Mouse (Mus musculus): ENCODE data around the gene Mvd.

The Mvd gene

DNA sequence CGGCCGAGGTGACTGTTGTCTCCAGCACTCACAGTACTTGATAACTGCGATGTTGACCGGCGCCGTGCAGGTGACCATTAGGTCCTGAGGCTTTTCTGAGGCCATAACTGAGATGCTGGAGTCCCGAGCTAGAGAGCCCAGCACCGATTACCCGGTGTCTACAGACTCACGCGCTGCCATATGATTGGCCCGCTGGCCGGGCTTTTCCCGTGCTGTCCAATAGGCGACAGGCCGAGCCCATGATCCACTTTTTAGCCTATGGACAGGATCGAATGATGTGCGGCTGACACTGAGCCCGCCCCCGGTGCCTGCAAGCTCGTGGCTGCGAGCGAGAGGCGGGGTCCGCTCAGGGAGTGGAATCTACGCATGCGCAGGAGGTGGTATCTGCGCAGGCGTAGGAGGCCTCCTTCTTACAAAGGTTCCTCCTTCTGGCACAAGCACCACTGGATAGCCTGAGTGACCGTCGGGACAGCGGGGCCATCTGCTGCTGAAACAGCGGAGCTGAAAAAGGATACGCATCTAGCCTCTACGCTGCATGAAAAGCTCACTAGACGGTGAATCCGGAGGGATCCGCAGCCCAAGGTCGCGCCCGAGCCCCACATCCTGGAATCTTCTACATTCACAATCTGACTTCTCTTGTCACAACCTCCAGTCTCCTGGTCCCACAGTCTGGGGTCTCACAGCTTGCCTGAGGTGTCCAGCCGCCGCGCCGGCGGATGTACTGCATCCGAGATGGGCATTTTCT, at the start of gene Mvd:
Gene Mvd (minus strand): TSS at position 161 of the 745 bp plus-strand sequence.
- DNase-seq (ENCODE audit: low spot score), result peak; percentile 99

DNA sequence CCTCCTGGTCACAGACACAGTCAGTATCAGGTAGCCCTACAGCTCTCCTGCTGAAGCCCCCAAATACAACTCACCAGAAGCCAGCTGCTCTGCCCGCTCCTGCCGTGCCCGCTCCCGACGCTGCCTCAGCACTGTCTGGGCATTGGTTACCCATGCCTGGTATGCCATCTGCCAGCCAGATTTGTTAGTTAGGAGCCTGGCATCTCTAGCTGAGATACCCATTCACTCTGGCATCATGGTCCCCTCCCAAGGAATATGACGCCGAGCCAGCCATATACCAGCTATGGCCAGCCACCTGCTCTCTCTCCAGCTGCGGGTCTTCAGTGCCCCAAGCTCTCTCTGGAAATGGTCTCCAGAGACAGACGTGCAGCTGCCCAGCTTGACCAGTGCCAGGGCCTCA, 45.2 kb upstream of the Mvd start:
- no peak for DNase-seq (ENCODE audit: low spot score)

DNA sequence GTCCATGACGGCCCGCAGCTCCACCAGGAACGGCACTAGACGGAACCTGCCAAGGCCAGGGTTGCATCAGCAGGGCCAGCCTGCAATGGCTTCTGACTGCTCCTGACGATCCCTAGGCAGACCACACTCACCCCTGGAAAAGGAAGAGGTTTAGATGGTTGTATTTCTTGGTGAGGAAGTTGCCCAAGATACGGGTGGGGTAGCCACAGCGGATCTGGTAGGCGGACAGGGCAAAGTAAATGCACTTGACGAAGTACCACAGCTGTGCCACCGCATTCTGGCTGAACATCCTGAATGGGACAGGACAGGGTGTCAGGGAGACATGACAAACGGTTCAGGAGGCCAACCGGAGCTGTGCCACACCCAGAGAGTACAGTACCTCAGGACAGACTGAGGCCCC, 41.6 kb upstream of the Mvd start:
- DNase-seq (ENCODE audit: low spot score), result no peak

DNA sequence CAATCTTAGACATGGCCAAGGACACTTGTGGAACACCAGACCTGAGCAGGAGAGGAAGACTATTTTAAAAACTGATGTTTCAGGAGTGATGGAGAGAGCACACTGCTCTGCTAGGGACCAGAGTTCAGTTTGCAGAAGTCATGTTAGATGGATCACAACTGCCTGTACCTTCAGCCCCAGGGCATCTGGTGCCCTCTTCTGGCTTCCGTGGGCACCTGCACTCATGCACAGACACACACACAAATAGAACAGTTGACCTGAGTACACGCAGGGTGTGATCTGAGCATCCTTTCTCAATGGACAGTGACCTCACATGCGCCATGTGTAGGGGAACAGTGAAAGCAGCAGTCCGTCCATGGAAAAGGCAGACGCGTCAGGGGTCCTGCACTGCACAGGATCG, 40.7 kb upstream of the Mvd start:
- DNase-seq (ENCODE audit: low spot score), result no peak

GRCm38 (mm10) chr8:122482448-122482847, 39.2 kb upstream of the Mvd start:
- DNase-seq (ENCODE audit: low spot score), result no peak

- DNase-seq (ENCODE audit: low spot score), result peak; percentile 92
Measured at GRCm38 (mm10) chr8:122475580-122476320, 32.5 kb upstream of the Mvd start, which contains the start of the genes Rnf166 and Ctu2. Gene Rnf166, minus strand, starts transcription at chr8:122476064. Gene Ctu2, plus strand, starts transcription at chr8:122476143.

GRCm38 (mm10) chr8:122474951-122475560, 31.8 kb upstream of the Mvd start:
- DNase-seq (ENCODE audit: low spot score), result peak; percentile 38

GRCm38 (mm10) chr8:122473911-122474421, 30.7 kb upstream of the Mvd start:
- no peak for DNase-seq (ENCODE audit: low spot score)

DNA sequence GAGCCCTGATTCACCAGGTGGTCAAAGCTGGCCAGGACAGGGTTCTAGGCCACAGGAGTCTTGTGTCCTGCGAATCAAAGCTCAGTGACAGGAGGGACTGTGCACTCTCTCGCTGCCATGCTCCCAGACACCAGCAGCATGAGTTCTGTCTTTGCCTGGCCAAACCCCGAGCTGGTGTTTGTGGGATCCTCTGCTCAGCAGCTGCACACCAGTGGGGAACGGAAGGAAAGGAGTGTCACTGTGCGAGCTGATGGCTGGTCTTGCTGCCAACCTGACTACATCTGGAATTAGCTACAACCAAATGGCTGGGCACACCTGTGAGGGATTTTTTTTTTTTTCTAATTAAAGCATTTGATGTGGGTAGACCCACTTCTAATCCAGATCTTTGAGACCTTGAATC, 27.5 kb upstream of the Mvd start:
- no peak for DNase-seq (ENCODE audit: low spot score)

DNA sequence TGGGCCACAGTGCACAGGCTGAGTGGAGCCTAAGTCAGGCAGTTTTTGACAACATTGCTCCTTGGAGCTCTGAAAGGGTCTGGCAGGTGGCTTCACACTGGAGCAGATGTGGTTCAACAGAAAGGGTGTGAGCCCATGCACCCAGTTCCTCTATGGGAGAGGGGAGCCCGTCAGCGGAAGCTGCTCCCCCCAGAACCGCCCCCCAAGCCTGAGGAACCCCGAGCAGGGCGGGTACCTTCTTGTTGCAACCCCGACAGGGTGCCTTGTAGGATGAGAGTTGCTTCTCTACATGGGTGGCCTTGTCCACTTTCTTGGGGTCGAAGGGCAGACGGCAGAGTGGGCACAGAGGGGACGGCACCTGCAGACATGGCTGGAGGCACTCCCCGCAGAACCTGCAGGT, 26.7 kb upstream of the Mvd start:
- DNase-seq (ENCODE audit: low spot score), result no peak

- DNase-seq (ENCODE audit: low spot score), result no peak
Measured at GRCm38 (mm10) chr8:122469407-122469806, 26.2 kb upstream of the Mvd start.

- DNase-seq (ENCODE audit: low spot score), result no peak
Measured at GRCm38 (mm10) chr8:122467816-122468215, 24.6 kb upstream of the Mvd start.

DNA sequence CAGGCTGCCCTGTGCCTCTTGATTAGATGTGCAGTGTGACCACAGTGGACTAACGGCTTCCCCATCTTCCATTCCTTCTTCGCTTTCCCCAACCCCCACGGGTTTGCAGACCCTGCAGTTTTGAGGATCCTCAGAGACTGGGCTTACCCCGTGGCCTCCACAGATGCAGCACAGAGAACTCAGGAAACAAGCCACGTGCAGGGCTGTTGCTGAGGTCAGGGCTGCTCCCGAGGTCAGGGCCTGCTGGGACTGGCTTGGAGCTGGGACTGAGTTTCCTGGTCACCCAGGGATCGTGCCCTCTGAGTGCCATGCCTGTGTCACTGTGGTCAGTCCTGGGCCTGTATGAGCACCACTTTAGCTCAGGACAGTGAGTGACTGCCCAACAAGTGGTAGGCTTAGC, 21.8 kb upstream of the Mvd start:
- DNase-seq (ENCODE audit: low spot score), result no peak

DNA sequence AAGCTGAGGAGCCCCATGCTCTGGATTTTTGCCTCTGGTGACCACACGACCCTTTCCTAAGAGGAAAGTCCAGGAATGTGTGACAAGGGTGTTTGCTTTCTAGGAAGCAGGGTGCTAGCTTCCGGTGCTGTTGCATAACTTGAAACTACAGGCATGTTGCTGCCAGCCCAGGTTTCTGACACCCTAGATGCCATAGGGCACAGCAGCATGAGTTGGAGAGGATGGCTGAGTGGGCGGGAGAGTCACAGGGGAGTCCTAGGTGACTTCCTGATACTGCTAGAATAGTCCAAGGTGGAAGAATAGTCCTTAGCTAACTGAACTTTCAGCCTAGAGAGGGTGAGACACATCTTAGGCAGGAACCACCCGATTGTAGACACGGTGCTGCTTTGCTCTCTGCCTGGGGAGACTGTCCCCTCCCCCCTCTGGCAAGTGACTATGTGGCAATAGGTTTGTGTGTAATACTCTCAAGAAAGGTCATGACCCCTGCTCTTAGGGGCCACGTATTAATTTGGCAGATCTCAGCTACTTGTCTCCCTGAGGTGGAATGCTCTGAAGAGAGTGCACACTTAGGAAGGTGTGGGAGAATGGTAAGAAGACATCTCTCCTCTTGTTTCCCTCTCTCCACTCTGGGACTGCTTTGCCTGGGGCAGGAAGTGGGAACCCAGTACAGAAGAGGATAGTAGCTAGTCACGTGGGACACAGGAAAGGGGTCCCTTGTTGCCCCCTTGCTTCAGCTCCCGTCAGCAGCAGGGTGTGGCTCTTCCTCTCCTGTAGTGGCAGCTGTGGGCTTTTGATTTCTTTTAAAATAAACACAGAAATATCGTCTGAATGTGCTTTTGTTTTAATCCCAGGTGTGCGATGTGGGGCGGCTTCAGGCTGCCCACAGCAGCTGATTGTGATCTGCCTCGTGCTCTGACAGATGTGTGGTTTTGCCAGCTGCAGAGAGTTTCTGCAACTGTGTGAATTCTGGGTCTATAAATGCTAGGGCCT, 20.7 kb upstream of the Mvd start:
- peak; percentile 57 for DNase-seq (ENCODE audit: low spot score)

DNA sequence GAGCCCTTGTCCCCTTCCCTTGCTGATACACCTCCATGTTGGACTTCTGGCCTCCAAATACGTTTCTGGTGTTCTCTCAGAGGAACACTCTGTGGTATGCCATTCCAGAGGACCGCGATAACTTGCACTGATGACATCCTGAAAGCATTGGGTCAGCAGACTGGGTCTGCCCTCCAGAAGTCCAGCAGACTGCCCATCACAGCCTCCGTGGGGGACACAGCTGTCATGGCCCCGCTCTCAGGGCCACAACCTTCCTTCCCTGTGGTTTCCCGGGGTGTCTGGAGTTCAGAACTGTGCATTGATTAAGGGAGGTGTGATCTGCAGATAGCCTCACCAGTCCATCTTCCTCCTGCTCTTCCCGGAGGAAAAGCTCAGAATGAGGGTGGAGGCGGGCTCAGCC, 19.3 kb upstream of the Mvd start:
- DNase-seq (ENCODE audit: low spot score), result no peak

- no peak for DNase-seq (ENCODE audit: low spot score)
Measured at GRCm38 (mm10) chr8:122461473-122462148, 18.4 kb upstream of the Mvd start.

DNA sequence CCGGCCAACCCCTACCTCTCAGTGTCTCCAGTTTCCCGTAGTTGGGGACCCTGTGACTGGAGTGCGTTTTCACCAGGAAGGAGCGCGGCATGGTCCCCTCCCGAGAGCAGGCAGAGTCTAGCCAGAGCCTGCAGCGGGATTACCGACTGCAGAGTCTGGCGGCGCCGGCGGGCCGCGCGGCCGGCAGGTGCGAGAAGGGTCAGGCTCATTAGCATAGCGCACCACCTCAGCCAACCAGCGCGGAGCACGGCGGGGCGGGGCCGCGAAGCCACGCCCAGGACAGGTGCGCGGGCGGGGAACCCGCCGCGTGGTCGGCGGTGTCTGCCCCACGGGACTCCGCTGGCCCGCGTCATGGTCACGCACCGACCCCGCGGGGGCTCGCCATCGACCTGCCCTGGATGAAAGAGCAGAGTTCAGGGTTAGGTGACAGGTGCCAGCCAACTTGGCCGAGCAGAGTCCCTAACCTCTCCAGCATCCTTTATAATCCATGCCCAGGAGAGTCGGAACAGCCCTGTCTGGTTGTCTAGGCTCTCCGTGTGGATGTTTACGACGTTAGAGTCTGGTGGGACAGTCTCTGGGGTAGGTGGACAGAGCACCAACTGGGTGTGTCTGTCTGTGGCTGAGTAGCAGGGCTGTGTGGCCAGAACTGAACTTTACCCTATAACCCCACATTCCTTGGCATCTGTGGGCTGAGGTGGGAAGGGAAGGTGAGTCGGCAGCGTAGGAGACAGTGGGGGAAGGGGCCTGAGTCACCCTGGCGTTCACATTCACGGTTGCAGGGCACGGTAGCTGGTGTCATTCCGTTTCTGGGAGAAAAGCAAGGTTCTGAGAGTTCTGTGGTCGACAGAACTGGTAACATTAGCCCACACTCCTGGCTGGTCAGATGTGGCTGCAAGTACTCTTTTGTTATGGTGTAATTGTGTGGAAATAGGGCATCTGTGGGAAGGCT, 17.6 kb upstream of the Mvd start, which contains the start of gene Snai3:
Gene Snai3 (minus strand): TSS at position 210 of the 949 bp plus-strand sequence.
- DNase-seq (ENCODE audit: low spot score), result peak; percentile 77

GRCm38 (mm10) chr8:122459990-122460389, 16.8 kb upstream of the Mvd start:
- no peak for DNase-seq (ENCODE audit: low spot score)

DNA sequence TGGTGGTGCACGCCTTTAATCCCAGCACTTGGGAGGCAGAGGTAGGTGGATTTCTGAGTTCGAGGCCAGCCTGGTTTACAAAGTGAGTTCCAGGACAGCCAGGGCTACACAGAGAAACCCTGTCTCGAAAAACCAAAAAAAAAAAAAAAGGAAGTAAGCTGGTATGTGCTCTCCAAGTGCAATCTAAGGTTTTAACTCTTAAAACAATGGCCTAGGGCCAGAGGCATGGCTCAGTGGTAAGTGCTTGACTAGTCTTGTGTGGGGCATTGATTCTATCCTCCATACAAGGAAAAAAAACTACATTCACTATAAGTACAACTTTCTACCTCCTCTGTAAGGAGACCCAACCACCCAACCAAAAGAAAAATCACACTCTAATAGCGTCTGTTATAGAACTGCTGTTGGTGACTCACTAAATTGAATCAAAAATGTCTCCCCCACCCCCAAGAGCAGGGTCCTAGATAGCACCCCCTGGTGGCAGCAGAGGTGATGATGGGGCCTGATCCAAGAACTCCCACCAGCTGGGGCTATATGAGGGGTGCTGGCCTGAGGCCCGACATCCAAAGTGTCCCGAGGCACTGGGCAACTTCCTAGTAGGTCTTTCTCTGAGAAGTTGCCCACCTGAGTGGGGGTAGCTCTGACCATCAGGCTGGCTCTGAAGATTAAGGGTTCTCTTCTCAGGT, 16.1 kb upstream of the Mvd start:
- no peak for DNase-seq (ENCODE audit: low spot score)

Data from urinary bladder, postnatal 14 days (tissue).